Mouse (Mus musculus) E14TG2a.4 (cell line): ENCODE results near the gene Smyd1.

Experiments
- CTCF ChIP-seq: conservative IDR thresholded peaks from 2 replicates; pipeline ENCODE4 v1.5.1; 2014; ENCODE audit warnings: low read length
- NANOG ChIP-seq: IDR thresholded peaks from 2 replicates; pipeline ENCODE4 v1.6.1; 2014; ENCODE audit warnings: borderline replicate concordance, low read length, mixed read lengths

- TF ChIP-seq CTCF, result no peak
- no peak for TF ChIP-seq NANOG
These were observed 109.6 kb downstream of the Smyd1 start for GRCm38 (mm10) chr6:71212471-71212870.
